Mouse (Mus musculus) mouse embryonic stem cell (cell line): ENCODE data around the gene Fgfr2.
"Not testable (repeated sequence)": the region's sequence is repeated elsewhere in the genome, so short reads cannot be mapped to it uniquely, and the experiment has no call there.

Experiments used
- in situ Hi-C, 2 experiments: fragments of 300-500 bp; cut with MboI; formaldehyde crosslinking; loops; 1 replicate in 1 of 2; 3 replicates in 1 of 2; pipeline ENCODE4 v1.14.3; 2019 to 2020; ENCODE audit warnings: low sequenced_read_pairs in 2 of 2, low pct_unique_long_range_greater_than_20kb in 1 of 2, mixed read lengths in 1 of 2; ENCODE audit not compliant: unreplicated experiment in 1 of 2

Gene Fgfr2

DNA sequence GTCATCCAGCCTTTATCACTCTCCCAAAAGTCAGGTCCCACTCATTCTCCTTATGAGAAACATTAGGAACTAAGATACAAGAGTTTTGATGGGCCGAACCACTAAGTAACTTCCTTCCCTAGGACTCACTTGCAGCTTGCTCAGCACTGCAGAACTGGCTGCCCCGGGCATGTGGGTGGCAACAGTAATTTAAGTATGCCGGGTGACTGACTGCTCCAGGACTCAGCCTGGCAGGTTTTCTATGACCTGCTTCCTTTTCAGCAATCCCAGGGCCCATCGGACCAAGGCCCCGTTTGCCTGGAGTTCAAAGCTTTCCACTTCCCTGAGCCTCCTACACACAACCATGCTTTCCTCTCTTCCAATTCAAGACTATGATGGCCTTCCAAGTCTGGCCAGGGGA, 566.6 kb downstream of the Fgfr2 start:
- in situ Hi-C loops: loop anchor here in 1 of 2 experiments (10.0 kb wide), 1 partner anchor 332 kb away; no protein-coding TSS in a partner anchor

DNA sequence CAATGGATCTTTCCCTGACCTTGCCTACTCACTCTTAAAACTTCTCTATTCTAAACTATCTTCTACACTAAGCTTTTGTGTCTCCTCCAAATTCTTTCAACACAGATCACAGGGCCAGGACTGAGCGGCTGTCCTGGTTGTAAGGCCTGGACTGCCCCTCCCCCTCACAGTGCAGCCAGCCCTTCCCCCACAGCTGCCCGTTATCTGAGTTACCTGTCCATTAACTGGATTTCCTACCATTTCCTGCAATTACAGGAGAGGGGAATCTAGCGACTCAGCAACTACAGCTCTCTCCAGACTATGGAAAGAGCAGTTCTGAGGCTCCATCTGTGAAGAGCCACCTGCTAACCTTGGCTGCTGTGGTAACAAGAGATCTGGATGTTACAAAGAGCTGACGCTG, 567.2 kb downstream of the Fgfr2 start:
- in situ Hi-C loops: loop anchor here in 1 of 2 experiments (10.0 kb wide), 1 partner anchor 331 kb away; no protein-coding TSS in a partner anchor

GRCm38 (mm10) chr7:132554091-132554490, 569.1 kb downstream of the Fgfr2 start:
- in situ Hi-C loops: loop anchor here in 1 of 2 experiments (10.0 kb wide), 1 partner anchor 329 kb away; no protein-coding TSS in a partner anchor

DNA sequence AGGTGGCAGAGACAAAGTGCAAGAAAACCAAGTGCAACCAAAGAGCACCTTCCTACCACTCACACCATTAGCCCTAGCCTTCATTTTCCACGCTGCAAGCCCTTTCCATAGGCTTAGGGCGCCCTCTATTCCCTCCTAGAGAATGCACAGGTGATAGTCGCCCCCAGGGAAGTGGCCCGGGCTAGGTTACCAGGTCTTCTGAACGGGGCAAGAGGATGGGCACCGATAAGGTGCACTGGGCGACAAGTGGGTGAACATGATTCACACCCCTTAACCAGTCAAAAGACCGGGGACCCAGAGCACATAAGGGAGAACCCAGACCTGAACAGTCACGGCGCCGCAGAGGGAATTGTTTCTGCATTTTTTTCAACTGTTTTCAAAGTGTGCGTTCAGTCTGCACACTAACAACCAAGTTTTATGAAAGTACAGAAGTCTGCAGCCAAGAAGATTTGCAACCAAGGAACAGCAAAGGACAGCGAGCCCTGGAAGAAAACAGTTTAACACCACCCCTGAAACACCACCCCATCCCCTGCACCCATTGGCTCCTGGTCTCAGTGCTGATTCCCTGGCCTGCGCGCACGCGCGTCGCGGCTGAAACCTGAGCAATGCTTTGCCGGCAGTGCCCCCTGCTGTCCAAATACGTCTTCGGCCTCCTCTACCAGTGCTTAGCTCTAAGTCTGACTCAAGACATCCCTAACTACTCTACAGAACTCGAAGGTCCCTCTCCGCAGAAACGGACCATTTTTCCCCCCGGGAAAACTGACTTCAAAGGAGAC, 571.6 kb downstream of the Fgfr2 start:
- in situ Hi-C loops: loop anchor here in 1 of 2 experiments (10.0 kb wide), 1 partner anchor 327 kb away; no protein-coding TSS in a partner anchor

DNA sequence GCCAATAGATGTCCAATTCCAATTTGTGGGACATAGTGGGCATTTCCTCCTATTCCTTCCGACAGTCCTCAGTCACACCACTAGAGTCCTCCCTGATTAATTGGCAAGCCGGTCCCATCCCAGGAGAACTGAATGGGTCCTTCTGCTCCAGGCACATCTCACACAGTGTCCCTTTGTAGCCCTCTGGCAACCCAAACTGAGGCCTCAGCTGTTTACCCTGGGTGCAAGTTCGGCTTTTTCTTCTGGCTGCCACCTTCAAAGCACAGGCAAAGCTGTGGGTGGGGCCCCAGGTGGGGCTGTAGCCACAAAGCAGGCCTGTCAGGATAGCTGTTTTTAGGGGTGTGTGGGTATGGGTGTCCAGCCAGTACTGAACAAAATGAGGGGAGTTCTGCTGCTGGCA, 576.0 kb downstream of the Fgfr2 start:
- in situ Hi-C loops: loop anchor here (10.0 to 25.0 kb wide), 2 partner anchors 312 to 635 kb away; no protein-coding TSS in a partner anchor

GRCm38 (mm10) chr7:132542427-132542826, 580.7 kb downstream of the Fgfr2 start:
- in situ Hi-C loops: loop anchor here (10.0 to 25.0 kb wide), 2 partner anchors 308 to 630 kb away; no protein-coding TSS in a partner anchor

GRCm38 (mm10) chr7:132541566-132541965, 581.6 kb downstream of the Fgfr2 start:
- in situ Hi-C loops: loop anchor here (10.0 to 25.0 kb wide), 2 partner anchors 307 to 629 kb away; no protein-coding TSS in a partner anchor

- in situ Hi-C loops: loop anchor here (10.0 to 25.0 kb wide), 2 partner anchors 306 to 628 kb away; no protein-coding TSS in a partner anchor
Observed at GRCm38 (mm10) chr7:132540597-132540996, 582.6 kb downstream of the Fgfr2 start.

DNA sequence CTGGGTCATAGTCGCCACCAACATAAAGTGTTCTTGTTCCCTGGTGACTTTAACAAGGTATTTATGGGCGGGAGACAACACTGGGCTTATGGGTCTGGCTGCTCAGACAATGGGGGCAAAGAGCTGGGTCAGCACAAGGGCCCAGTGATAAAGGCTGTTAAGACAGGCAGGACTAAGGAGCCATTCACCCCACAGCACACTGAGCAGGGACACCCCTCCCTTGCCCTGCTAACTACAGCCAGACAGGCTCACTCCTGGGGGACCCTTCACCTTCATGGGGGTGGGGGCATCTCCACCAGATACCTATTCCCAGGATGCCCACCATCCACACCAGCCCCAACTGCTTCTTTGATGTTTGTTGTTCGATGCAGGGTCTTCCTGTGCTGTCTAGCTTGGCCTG, 593.9 kb downstream of the Fgfr2 start:
- in situ Hi-C loops: loop anchor here in 1 of 2 experiments (25.0 kb wide), 1 partner anchor 617 kb away; no protein-coding TSS in a partner anchor

DNA sequence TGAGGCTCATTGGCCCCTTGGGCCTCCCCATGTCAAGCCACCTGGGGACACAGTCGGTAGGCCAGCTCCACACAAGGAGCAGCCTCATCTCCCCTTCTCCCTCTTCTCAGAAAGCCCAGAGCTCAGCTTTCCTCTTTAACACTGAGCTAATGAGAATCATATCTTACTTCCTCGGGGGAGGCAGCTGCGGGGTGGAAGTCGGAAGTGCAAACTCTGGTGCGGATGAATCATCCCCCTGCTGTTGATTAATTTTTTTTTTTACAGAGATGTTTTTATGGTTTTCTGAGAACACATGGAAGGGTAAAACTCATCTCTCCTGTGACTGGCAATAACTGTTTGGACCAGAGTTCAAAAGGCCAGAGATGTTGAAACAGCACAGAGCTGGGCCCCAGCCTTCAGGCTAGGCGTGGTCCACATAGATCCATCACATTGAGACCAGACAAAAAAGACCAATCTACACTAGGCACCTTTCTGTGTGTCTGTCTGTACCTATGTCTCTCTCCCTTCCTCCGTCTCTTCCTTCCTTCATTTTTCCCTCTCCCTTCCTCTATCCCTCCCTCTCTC, 609.6 kb downstream of the Fgfr2 start:
- in situ Hi-C loops: no loop called here

DNA sequence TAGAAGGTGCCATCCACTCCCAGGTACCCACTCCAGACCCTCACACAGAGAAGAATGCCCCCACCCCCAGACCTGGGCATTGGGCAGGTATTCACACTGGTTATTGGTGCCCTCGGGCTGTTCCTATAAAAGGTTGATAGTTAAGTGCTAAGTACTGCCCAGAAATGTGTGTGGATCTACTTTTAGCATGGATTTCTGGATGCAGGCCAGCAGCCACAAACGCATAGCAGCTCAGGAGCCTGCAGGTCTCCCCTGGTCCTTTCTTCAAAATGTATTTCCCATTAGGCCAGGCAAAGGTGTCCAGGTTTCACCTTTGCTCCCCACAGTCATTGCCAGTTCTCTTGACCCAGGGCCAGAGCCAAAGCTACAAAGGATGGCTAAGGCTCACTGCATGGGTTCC, 614.0 kb downstream of the Fgfr2 start:
- in situ Hi-C loops: no loop called here

GRCm38 (mm10) chr7:132507361-132507760, 615.8 kb downstream of the Fgfr2 start:
- in situ Hi-C loops: no loop called here

- in situ Hi-C loops: no loop called here
Observed at GRCm38 (mm10) chr7:132506226-132506625, 616.9 kb downstream of the Fgfr2 start.

GRCm38 (mm10) chr7:132502445-132502844, 620.7 kb downstream of the Fgfr2 start:
- in situ Hi-C loops: not testable (repeated sequence)

DNA sequence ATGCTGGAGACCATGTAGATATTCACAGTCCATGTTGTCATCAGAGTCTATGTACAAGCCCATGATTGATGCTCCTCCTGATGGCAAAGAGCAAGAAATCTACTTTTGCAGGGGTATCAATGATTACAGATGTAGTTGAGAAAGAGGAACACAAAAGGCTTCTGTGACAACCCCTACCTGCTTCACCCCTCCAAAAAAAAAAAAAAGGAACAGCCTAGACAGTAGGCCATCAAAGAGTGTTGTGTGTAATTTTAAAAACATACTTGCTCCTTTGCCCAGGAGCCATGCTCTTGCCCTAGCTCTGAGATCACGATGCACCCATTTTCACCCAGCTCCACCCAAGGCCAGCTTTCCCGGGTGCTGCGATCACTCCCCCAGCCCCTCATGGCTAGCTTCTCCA, 626.0 kb downstream of the Fgfr2 start:
- in situ Hi-C loops: no loop called here

DNA sequence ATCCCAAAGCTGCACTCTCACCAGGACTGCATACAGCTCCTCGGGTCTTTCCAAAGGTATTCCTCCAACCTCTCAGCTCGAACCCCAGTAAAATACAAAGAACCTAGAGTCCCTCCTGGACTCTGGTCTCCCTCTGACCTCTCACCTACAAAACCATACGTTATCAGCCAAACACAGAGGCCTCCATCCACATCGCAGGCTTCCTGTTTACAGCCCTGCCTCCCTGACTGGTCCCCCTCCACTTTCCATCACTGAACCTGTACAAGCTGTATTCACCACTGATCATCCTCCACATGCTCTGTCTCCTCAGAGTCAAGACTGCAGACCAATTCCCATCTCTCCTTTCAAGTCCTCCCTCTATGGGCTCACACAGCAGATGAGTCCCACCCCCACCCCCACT, 628.9 kb downstream of the Fgfr2 start:
- in situ Hi-C loops: no loop called here

GRCm38 (mm10) chr7:132493632-132494031, 629.5 kb downstream of the Fgfr2 start:
- in situ Hi-C loops: no loop called here

- in situ Hi-C loops: no loop called here
Observed at GRCm38 (mm10) chr7:132491902-132492301, 631.2 kb downstream of the Fgfr2 start.

DNA sequence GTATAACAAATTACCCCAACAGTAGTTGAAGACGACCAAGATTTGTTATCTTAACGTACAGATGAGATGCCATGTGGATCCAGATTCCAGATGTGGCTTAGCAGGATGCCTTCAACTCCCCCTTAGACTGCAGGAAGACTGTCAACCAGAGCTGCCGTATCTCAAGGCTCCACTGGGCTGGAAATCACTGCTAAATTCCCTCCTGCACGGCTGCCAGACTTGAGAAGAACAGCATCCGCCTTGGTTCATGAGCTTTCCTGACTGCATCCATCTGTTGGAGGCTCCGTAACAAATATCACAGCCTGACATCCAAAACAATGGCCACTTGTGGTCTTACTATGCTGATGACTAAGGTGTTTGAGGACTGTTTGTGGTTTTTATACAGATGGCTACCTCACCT, 635.8 kb downstream of the Fgfr2 start:
- in situ Hi-C loops: no loop called here
